Mouse (Mus musculus) olfactory bulb, adult 2 months (tissue): ENCODE results near the gene Hopx. TPM values are rescaled to one million over a fixed set of nuclear protein-coding genes. Genes with fewer than 3 reads are reported as not detected.
A peak's percentile ranks its signal among the peaks of the same experiment; 100 is the strongest.

Experiments used
- H3K27ac ChIP-seq: fragments of 200-500 bp; 2 replicates; pipeline ENCODE4 v1.5.1; 2012; ENCODE audit warnings: low read depth, low read length; ENCODE audit not compliant: insufficient read depth
- H3K4me1 ChIP-seq: fragments of 200-500 bp; 2 replicates; pipeline ENCODE4 v1.6.1; 2012; ENCODE audit warnings: low read length; ENCODE audit not compliant: control insufficient read depth, insufficient read depth
- H3K4me3 ChIP-seq: fragments of 200-500 bp; 2 replicates; pipeline ENCODE4 v1.5.1; 2012; ENCODE audit warnings: mild to moderate bottlenecking, low read depth, low read length, moderate library complexity; ENCODE audit not compliant: insufficient read depth
- CTCF ChIP-seq: fragments of 200-500 bp; IDR thresholded peaks from 2 replicates; pipeline ENCODE4 v1.5.1; 2012; ENCODE audit warnings: low read depth, mild to moderate bottlenecking, low read length, moderate library complexity; ENCODE audit not compliant: insufficient read depth
- POLR2A ChIP-seq: fragments of 200-500 bp; IDR thresholded peaks from 2 replicates; pipeline ENCODE4 v1.6.1; 2012; ENCODE audit warnings: mild to moderate bottlenecking, low read depth, low read length, moderate library complexity; ENCODE audit not compliant: insufficient read depth
- WGBS: fragments of 180-500 bp; shearing (Covaris S2); methylation state at CpG from one replicate; pipeline ENCODE4 v1.1.7; 2018; 5-methylcytosine and 5-hydroxymethylcytosine counted together
- polyA plus RNA-seq: library from polyadenylated mRNA; stranded (reverse); fragments of >200 nt; gene quantifications from 2 replicates; pipeline ENCODE4 v1.2.4, GENCODE M21; 2012; ENCODE audit warnings: low replicate concordance; ENCODE audit not compliant: missing spikeins, insufficient read depth, insufficient read length

Hopx gene
- polyA plus RNA-seq, 1 experiment: not detected

DNA sequence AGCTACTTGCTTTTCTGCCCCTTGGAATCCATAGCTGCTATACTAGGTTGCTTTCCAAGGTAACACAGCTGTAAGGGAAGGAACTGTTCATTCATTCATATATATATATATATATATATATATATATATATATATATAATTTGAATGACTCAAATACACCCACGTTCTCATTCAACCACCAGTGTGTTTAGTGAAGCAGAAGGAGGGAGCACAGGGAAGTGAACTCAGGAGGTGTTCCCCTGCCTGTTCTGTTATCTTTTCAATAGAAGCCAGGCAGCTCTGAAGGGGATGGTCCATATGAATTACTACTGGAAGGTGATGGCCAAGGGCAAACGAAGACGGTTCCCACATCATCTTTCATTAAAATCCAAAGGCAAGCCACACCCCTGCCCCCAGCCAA is 27.8 kb downstream of the Hopx start:
- Histone ChIP-seq H3K27ac (no peak overlapping the region), H3K4me3 (no peak overlapping the region), H3K4me1 (peaks cover 7% of the 10 kb centered on the region)
- 64% methylated on average over 3 of the region's 3 CpGs for WGBS
- TF ChIP-seq POLR2A (no peak), CTCF (no peak)

DNA sequence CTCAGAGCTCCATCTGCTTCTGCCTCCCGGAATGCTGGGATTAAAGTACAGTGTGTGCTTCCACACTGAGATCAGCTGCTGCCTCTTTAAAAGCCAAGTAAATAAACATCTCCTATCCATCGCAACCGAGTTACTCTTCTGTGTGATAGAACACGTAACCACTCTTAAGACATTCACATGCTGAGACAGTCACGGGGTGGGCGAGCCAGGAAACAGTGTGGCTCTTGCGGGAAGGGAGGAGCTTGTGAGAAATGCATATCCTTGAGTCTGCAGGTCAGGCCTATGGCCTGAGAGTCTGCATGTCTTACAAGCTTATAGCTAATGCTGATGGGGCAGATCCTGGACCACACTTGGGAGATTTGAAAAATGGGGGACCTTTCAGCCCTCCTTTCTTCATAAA is 28.4 kb downstream of the Hopx start:
- 91% methylated on average over 7 of the region's 7 CpGs for WGBS
- peaks cover 7% of the 10 kb centered on the region for H3K4me1 ChIP-seq

DNA sequence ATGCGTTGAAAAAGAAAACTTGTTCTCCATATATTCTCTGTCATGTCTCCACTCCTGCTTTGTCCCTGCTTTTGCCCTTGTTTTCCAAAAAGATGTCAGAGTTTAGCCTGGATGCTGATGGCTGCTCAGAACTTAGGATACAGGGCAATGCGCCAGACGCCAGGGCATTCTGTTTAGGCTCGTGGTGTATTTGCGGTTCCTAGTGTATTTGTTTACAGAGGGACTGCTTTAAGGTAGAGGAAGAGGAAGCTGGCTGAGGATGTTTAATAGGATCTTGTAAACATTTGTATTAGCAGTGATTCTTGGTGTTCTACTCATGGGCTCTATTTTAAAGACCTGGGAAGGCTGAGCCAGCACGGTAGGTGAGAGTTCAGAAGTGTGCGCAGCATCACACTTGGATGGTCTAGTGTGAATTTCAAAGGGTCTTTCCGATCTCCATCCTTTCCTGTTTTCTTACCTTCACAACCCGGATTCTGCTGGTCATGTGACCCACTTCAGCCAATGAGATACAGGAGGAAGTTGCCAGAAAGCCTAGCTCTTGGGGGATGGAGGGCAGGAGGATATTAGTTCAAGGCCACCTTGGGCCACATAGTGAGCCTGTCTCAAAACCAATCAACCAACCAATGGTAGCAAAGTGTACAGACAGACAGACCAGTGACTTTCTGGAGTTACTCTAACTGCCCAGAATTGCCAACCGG is 29.0 kb downstream of the Hopx start:
- Histone ChIP-seq H3K4me1 (peaks cover 7% of the 10 kb centered on the region), H3K4me3 (no peak overlapping the region), H3K27ac (no peak overlapping the region)
- 85% methylated on average over 10 of the region's 10 CpGs for WGBS
- no peak for TF ChIP-seq CTCF
- no peak for TF ChIP-seq POLR2A

More for the DNA sequence above, 28.4 kb downstream of the Hopx start:
- no peak for TF ChIP-seq POLR2A
- H3K27ac ChIP-seq: no peak overlapping the region
- no peak overlapping the region for H3K4me3 ChIP-seq

DNA sequence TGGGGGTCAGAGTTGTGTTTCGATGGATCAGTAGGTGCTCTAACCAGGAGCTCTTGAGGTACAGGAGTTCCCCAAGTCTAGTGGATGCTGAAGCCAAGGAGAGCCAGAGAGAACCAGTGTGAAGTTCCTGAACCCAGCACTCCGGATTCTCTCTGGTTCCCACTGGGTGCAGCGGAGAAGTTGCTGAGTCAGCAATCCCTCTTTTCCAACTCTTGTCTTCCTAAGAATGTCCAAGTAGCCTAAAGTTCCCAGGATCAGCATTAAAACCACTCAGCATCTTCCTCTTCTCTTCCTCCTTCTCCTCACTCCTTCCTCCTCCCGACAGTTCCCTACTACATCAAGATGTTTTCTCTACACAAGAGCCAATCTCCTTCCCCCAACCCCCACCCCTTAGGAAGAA is 30.5 kb downstream of the Hopx start:
- peaks cover 7% of the 10 kb centered on the region for H3K4me1 ChIP-seq
- TF ChIP-seq POLR2A: no peak
- TF ChIP-seq CTCF: no peak
- H3K27ac ChIP-seq: no peak overlapping the region
- WGBS: 96% methylated on average over 4 of the region's 4 CpGs
- H3K4me3 ChIP-seq: no peak overlapping the region

DNA sequence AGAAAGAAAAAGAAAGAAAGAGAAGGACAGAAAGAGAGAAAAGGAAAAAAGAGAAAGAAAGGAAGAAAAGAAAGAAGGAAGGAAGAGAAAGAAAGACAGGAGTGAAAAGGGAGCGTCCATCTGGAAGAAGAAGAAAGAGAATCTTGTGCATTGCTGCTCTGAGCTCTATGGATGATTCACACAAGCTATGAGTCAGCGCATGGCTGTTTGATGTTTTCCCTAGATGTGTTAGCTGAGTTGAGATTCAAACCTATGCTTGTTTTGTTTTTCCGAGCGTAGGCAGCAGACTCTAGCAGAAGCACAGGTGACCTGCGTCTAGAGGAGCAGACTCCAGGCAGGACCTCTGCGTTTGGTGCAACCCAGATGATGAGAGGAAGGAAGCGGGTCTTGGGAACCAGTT is 32.2 kb downstream of the Hopx start:
- H3K27ac ChIP-seq: no peak overlapping the region
- H3K4me3 ChIP-seq: no peak overlapping the region
- peaks cover 5% of the 10 kb centered on the region for H3K4me1 ChIP-seq
- 40% methylated on average over 7 of the region's 7 CpGs for WGBS
- no peak for TF ChIP-seq POLR2A
- TF ChIP-seq CTCF: no peak

DNA sequence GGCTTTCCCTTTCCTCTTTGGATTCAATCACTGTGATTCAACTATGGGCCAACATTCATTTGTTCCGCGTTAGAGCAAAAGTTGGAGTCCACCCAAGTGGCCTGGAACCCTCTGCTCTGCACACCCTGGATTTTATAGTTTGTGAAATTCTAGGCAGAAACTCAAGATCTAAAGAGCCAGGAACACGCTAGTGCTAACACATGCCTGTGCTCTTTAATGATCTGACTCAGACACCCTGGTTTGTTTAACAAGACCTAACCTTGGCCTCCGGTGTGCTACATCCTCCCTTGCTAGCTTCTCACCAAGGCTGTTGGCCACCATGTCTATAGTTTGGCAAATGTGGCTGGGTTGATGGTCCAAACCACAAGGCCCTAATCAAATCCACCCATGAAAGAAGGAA is 34.2 kb downstream of the Hopx start:
- H3K4me3 ChIP-seq: no peak overlapping the region
- H3K4me1 ChIP-seq: peaks cover 2% of the 10 kb centered on the region; the same call in 1 of the 2 replicates
- no peak for TF ChIP-seq CTCF
- no peak for TF ChIP-seq POLR2A
- 80% methylated on average over 4 of the region's 4 CpGs for WGBS
- H3K27ac ChIP-seq: no peak overlapping the region

DNA sequence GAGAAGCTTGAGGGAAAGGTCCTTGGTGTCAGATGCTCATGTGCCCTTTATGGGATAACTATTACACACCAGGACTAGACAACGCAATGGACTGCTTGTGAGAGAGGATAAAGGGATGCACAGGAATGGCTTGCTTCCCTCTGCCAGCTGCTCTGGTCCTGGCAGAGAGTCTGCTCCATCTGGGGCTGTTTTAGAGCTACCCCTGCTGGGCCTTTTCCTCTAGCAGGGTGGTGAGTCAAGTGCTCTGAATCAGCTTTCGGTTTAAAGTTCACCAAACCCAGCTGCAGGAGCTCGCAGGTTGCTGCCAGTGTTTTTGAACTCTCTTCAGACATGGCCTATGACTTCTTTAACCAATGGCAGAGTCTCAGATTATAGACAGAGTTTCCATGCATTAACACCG is 39.0 kb downstream of the Hopx start:
- Histone ChIP-seq H3K4me1 (peaks cover 2% of the 10 kb centered on the region), H3K27ac (peak overlapping the region; percentile 12; the same call in 1 of the 2 replicates), H3K4me3 (no peak overlapping the region)
- TF ChIP-seq POLR2A (no peak), CTCF (no peak)
- 68% methylated on average over 4 of the region's 4 CpGs for WGBS

DNA sequence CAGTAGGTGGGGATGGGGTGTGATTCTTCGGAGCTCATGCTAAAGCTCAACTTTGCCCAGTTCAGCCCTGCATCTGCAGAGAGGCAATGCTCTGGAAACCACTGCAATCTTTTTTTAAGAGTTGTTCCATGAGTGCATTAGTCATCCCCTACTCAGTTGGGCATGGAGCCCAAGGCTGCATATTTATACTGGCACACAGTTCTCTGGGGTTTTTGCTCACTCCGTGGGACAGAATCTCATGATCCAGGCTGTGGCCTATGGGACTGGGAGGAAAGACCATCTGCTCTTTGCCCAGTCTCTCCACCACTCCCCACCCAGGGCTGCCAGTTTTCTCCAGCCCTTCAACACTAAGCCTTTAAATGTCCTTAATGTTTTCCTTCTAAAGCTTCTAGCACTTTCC is 40.0 kb downstream of the Hopx start:
- 18% methylated on average over 2 of the region's 2 CpGs for WGBS
- peaks cover 2% of the 10 kb centered on the region for H3K4me1 ChIP-seq

DNA sequence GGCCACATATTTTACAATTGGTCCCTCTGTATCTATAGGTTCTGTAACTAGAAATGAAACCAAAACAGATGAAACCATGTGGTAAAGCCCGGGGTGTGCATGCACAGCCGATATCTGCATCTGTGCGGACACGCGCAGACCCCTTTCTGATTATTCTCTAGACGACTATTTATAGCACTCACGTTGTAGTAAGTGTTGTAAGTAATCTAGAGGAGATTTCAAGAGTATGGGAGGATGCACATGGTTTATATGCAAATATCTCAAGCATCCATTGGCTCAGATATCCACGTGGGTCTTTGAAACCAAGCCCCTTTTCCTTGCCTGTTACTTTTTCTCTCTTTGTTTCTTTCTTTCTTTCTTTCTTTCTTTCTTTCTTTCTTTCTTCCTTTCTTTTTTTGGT is 41.1 kb downstream of the Hopx start:
- H3K27ac ChIP-seq: no peak overlapping the region
- no peak overlapping the region for H3K4me3 ChIP-seq
- peaks cover 2% of the 10 kb centered on the region for H3K4me1 ChIP-seq
- WGBS: 90% methylated on average over 8 of the region's 8 CpGs
- TF ChIP-seq CTCF (no peak), POLR2A (no peak)

More for the DNA sequence above, 40.0 kb downstream of the Hopx start:
- no peak overlapping the region for H3K27ac ChIP-seq
- TF ChIP-seq CTCF (no peak), POLR2A (no peak)
- H3K4me3 ChIP-seq: no peak overlapping the region
